Mouse (Mus musculus): ENCODE results near the gene Caap1. TPM values are rescaled to one million over a fixed set of nuclear protein-coding genes. Genes with fewer than 3 reads are reported as not detected.

Caap1 gene
- 29.8 and 32.4 TPM in 2 replicates for polyA plus RNA-seq (2016; fragmentation: Nextera tagmentation; extraction: Ambion mirVana)

GRCm38 (mm10) chr4:94556265-94557054 is at the start of gene Caap1, which contains the start of gene Gm10306:
TSS of gene Caap1 (minus strand) at chr4:94556796.
TSS of gene Gm10306 (plus strand) at chr4:94556546.
- peak within 1 kb of the TSS; percentile 80 for H3K9ac ChIP-seq (replicated peaks)
- WGBS, result 2% methylated on average over 75 of the region's 83 CpGs
- peak within 1 kb of the TSS; percentile 92 for H3K4me3 ChIP-seq (replicated peaks)
- H3K4me1 ChIP-seq (replicated peaks), result peaks cover 8% of the 10 kb centered on the region
- peak within 1 kb of the TSS; percentile 73; the same call in 1 of the 2 replicates for H3K27ac ChIP-seq
- peak; percentile 90 for ATAC-seq (ENCODE audit: insufficient number of reproducible peaks, insufficient read depth, low FRiP score, low TSS enrichment, low read depth)
- H3K36me3 ChIP-seq, result no peaks in the 10 kb centered on the region
- H3K4me2 ChIP-seq, result peak within 1 kb of the TSS; percentile 72
- no peaks in the 10 kb centered on the region for H3K9me3 ChIP-seq
- H3K27me3 ChIP-seq, result no peaks in the 10 kb centered on the region

- Histone ChIP-seq H3K9me3 (no peaks in the 10 kb centered on the region), H3K36me3 (no peaks in the 10 kb centered on the region), H3K9ac (replicated peaks) (no peak overlapping the region), H3K27me3 (no peaks in the 10 kb centered on the region), H3K4me3 (replicated peaks) (no peak overlapping the region), H3K27ac (no peak overlapping the region), H3K4me1 (replicated peaks) (peaks cover 19% of the 10 kb centered on the region), H3K4me2 (no peak overlapping the region)
- ATAC-seq (ENCODE audit: insufficient number of reproducible peaks, insufficient read depth, low FRiP score, low TSS enrichment, low read depth), result no peak
- WGBS, result 88% methylated on average over 2 of the region's 2 CpGs
Measured at GRCm38 (mm10) chr4:94605591-94605990, 49.0 kb upstream of the Caap1 start.

- H3K27me3 ChIP-seq, result no peaks in the 10 kb centered on the region
- 88% methylated on average over 2 of the region's 2 CpGs for WGBS
- no peaks in the 10 kb centered on the region for H3K9me3 ChIP-seq
- H3K4me3 ChIP-seq (replicated peaks), result no peak overlapping the region
- no peak overlapping the region for H3K9ac ChIP-seq (replicated peaks)
- H3K27ac ChIP-seq, result no peak overlapping the region
- peak overlapping the region; percentile 73; the same call in 1 of the 2 replicates for H3K4me2 ChIP-seq
- H3K36me3 ChIP-seq, result no peaks in the 10 kb centered on the region
- peaks cover 21% of the 10 kb centered on the region for H3K4me1 ChIP-seq (replicated peaks)
- ATAC-seq (ENCODE audit: insufficient number of reproducible peaks, insufficient read depth, low FRiP score, low TSS enrichment, low read depth), result no peak
Measured at GRCm38 (mm10) chr4:94604452-94605019, 47.9 kb upstream of the Caap1 start.

- Histone ChIP-seq H3K9ac (replicated peaks) (peak within 1 kb of the TSS; percentile 91), H3K4me2 (peak within 1 kb of the TSS; percentile 73), H3K9me3 (no peaks in the 10 kb centered on the region), H3K27ac (peak within 1 kb of the TSS; percentile 90), H3K27me3 (no peaks in the 10 kb centered on the region), H3K36me3 (no peaks in the 10 kb centered on the region), H3K4me3 (replicated peaks) (peak within 1 kb of the TSS; percentile 93), H3K4me1 (replicated peaks) (peaks cover 21% of the 10 kb centered on the region)
- peak; percentile 99 for ATAC-seq (ENCODE audit: insufficient number of reproducible peaks, insufficient read depth, low FRiP score, low TSS enrichment, low read depth)
- under 1% methylated on average over 57 of the region's 61 CpGs for WGBS
Measured at GRCm38 (mm10) chr4:94603031-94603629, 46.5 kb upstream of the Caap1 start, which contains the start of gene Plaa. TSS of gene Plaa (minus strand) at chr4:94603244.

- Histone ChIP-seq H3K9ac (replicated peaks) (peak overlapping the region; percentile 91), H3K9me3 (no peaks in the 10 kb centered on the region), H3K4me1 (replicated peaks) (peaks cover 21% of the 10 kb centered on the region), H3K4me3 (replicated peaks) (peak overlapping the region; percentile 93), H3K4me2 (peak overlapping the region; percentile 73), H3K36me3 (no peaks in the 10 kb centered on the region), H3K27me3 (no peaks in the 10 kb centered on the region), H3K27ac (peak overlapping the region; percentile 90)
- WGBS, result under 1% methylated on average over 33 of the region's 33 CpGs
- ATAC-seq (ENCODE audit: insufficient number of reproducible peaks, insufficient read depth, low FRiP score, low TSS enrichment, low read depth), result no peak; the same call in 1 of the 2 replicates
Measured at GRCm38 (mm10) chr4:94602496-94603030, 46.0 kb upstream of the Caap1 start.

GRCm38 (mm10) chr4:94601395-94601794 is 44.8 kb upstream of the Caap1 start:
- Histone ChIP-seq H3K27me3 (no peaks in the 10 kb centered on the region), H3K4me1 (replicated peaks) (peaks cover 21% of the 10 kb centered on the region), H3K36me3 (no peaks in the 10 kb centered on the region), H3K9me3 (no peaks in the 10 kb centered on the region), H3K27ac (no peak overlapping the region), H3K9ac (replicated peaks) (no peak overlapping the region), H3K4me3 (replicated peaks) (0 out of 2 replicates have a peak overlapping the region, but pooled peaks have one; percentile 93), H3K4me2 (peak overlapping the region; percentile 73)
- no peak for ATAC-seq (ENCODE audit: insufficient number of reproducible peaks, insufficient read depth, low FRiP score, low TSS enrichment, low read depth)
- WGBS, result 87% methylated on average over 4 of the region's 4 CpGs

- Histone ChIP-seq H3K9ac (replicated peaks) (no peak overlapping the region), H3K4me2 (no peak overlapping the region), H3K4me3 (replicated peaks) (no peak overlapping the region), H3K9me3 (no peaks in the 10 kb centered on the region), H3K27ac (no peak overlapping the region), H3K36me3 (no peaks in the 10 kb centered on the region), H3K27me3 (no peaks in the 10 kb centered on the region), H3K4me1 (replicated peaks) (no peaks in the 10 kb centered on the region)
- ATAC-seq (ENCODE audit: insufficient number of reproducible peaks, insufficient read depth, low FRiP score, low TSS enrichment, low read depth), result no peak
Measured at GRCm38 (mm10) chr4:94592709-94593108, 36.1 kb upstream of the Caap1 start.

GRCm38 (mm10) chr4:94591765-94592381 is 35.3 kb upstream of the Caap1 start:
- Histone ChIP-seq H3K9me3 (no peaks in the 10 kb centered on the region), H3K36me3 (no peaks in the 10 kb centered on the region), H3K4me1 (replicated peaks) (no peaks in the 10 kb centered on the region), H3K27ac (no peak overlapping the region), H3K4me2 (no peak overlapping the region), H3K4me3 (replicated peaks) (no peak overlapping the region), H3K27me3 (no peaks in the 10 kb centered on the region), H3K9ac (replicated peaks) (no peak overlapping the region)
- 82% methylated on average over 4 of the region's 4 CpGs for WGBS
- ATAC-seq (ENCODE audit: insufficient number of reproducible peaks, insufficient read depth, low FRiP score, low TSS enrichment, low read depth), result no peak

- no peak overlapping the region for H3K4me3 ChIP-seq (replicated peaks)
- no peaks in the 10 kb centered on the region for H3K4me1 ChIP-seq (replicated peaks)
- H3K4me2 ChIP-seq, result no peak overlapping the region
- no peaks in the 10 kb centered on the region for H3K9me3 ChIP-seq
- 97% methylated on average over 4 of the region's 4 CpGs for WGBS
- H3K36me3 ChIP-seq, result peaks cover 56% of the 10 kb centered on the region
- no peaks in the 10 kb centered on the region for H3K27me3 ChIP-seq
- H3K27ac ChIP-seq, result no peak overlapping the region
- ATAC-seq (ENCODE audit: insufficient number of reproducible peaks, insufficient read depth, low FRiP score, low TSS enrichment, low read depth), result no peak
- H3K9ac ChIP-seq (replicated peaks), result no peak overlapping the region
Measured at GRCm38 (mm10) chr4:94572677-94573076, 16.1 kb upstream of the Caap1 start.

GRCm38 (mm10) chr4:94564297-94564696 is 7.7 kb upstream of the Caap1 start:
- H3K4me3 ChIP-seq (replicated peaks), result no peak overlapping the region
- H3K4me1 ChIP-seq (replicated peaks), result no peaks in the 10 kb centered on the region
- no peak overlapping the region for H3K9ac ChIP-seq (replicated peaks)
- H3K27ac ChIP-seq, result no peak overlapping the region
- no peaks in the 10 kb centered on the region for H3K27me3 ChIP-seq
- H3K9me3 ChIP-seq, result no peaks in the 10 kb centered on the region
- no peak for ATAC-seq (ENCODE audit: insufficient number of reproducible peaks, insufficient read depth, low FRiP score, low TSS enrichment, low read depth)
- peaks cover 14% of the 10 kb centered on the region for H3K36me3 ChIP-seq
- H3K4me2 ChIP-seq, result no peak overlapping the region

Measured in limb, embryonic 12.5 days (tissue).